Mouse (Mus musculus) ovary, adult 18-20 months (tissue): ENCODE measurements around the gene Mob3a.

ENCODE experiments used
- DNase-seq: peaks from one replicate; pipeline ENCODE4 v3.0.0; 2022; ENCODE audit warnings: low spot score, mixed read lengths

Gene Mob3a

GRCm38 (mm10) chr10:80701721-80702535, at the start of gene Mob3a, which contains the start of gene Izumo4:
Gene Mob3a, minus strand, starts transcription at chr10:80701977.
Gene Izumo4, plus strand, starts transcription at chr10:80702184.
- DNase-seq = peak; percentile 100

GRCm38 (mm10) chr10:80751188-80751832, 49.5 kb upstream of the Mob3a start:
- peak; percentile 44 for DNase-seq

GRCm38 (mm10) chr10:80748609-80749008, 46.8 kb upstream of the Mob3a start:
- no peak for DNase-seq

GRCm38 (mm10) chr10:80747410-80747809, 45.6 kb upstream of the Mob3a start:
- peak; percentile 51 for DNase-seq

- no peak for DNase-seq
Observed at GRCm38 (mm10) chr10:80744262-80744661, 42.5 kb upstream of the Mob3a start.

- DNase-seq = peak; percentile 99
Observed at GRCm38 (mm10) chr10:80742180-80742978, 40.6 kb upstream of the Mob3a start, which contains the start of gene Ap3d1. Gene Ap3d1, minus strand, starts transcription at chr10:80742264.

GRCm38 (mm10) chr10:80741634-80742179, 39.9 kb upstream of the Mob3a start:
- DNase-seq = no peak

- no peak for DNase-seq
Observed at GRCm38 (mm10) chr10:80741146-80741545, 39.4 kb upstream of the Mob3a start.

- DNase-seq = no peak
Observed at GRCm38 (mm10) chr10:80738657-80739056, 36.9 kb upstream of the Mob3a start.

- no peak for DNase-seq
Observed at GRCm38 (mm10) chr10:80736731-80737130, 35.0 kb upstream of the Mob3a start.

GRCm38 (mm10) chr10:80732611-80733101, 30.9 kb upstream of the Mob3a start:
- no peak for DNase-seq

- DNase-seq = no peak
Observed at GRCm38 (mm10) chr10:80727369-80728127, 25.8 kb upstream of the Mob3a start.

GRCm38 (mm10) chr10:80717281-80717680, 15.5 kb upstream of the Mob3a start:
- no peak for DNase-seq

- DNase-seq = no peak
Observed at GRCm38 (mm10) chr10:80710834-80711233, 9.1 kb upstream of the Mob3a start.

GRCm38 (mm10) chr10:80705479-80705878, 3.7 kb upstream of the Mob3a start:
- DNase-seq = no peak

- no peak for DNase-seq
Observed at GRCm38 (mm10) chr10:80705033-80705432, 3.3 kb upstream of the Mob3a start.

GRCm38 (mm10) chr10:80704418-80704817, 2.6 kb upstream of the Mob3a start:
- DNase-seq = no peak

GRCm38 (mm10) chr10:80703643-80704042, 1.9 kb upstream of the Mob3a start:
- DNase-seq = no peak

- peak; percentile 95 for DNase-seq
Observed at GRCm38 (mm10) chr10:80702536-80703390, 986 bp upstream of the Mob3a start.

GRCm38 (mm10) chr10:80700732-80701131, 1.0 kb downstream of the Mob3a start:
- DNase-seq = no peak
